Mouse (Mus musculus) CD4-positive, CD25-positive, alpha-beta regulatory T cell, adult 9 weeks (primary cell): ENCODE data around the gene Ces1c. TPM values are rescaled to one million over a fixed set of nuclear protein-coding genes. Genes with fewer than 3 reads are reported as not detected.

ENCODE experiments used
- polyA plus RNA-seq: library from polyadenylated mRNA; unstranded; fragments of 100-300 nt; shearing (Covaris generic); gene quantifications from one replicate; pipeline ENCODE4 v1.2.1, GENCODE M21; 2017

The Ces1c gene
- not detected for polyA plus RNA-seq

DNA sequence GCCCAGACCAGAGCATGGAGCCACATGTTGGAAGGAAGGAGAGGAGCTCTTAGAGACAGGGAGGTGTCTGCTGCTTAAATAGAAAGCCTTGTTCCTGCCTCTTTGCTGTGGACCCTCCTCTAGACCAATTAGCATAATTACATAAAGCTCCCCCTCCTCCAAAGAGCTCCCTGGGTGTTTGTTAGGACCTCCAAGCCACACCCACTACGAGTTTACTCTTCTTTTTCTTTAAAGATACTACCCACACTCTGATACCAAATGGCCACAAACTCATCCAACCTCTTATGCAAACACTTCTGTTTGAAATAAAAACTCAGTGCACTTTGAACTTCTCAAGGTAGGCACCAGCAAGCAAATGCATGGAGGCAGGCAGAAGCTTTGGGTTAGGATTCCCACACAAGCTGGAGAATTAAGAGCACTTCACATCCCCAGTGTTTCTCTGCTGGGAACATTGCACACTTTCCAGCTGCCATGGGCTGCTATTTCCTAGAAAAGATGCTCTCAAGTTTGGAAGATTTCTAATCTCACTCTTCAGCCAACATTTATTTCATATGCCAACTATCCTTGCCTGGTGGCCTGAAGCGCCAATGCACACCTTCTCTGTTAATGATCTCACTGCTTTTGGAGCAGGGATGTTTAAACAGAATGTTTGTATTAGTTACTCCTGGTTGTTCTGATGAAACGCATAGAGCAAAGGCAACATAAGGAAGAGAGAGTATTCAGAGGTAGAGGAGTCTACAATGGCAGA is at the start of gene Ces1c:
TSS of gene Ces1c (minus strand) at position 51 of the 748 bp plus-strand sequence.

DNA sequence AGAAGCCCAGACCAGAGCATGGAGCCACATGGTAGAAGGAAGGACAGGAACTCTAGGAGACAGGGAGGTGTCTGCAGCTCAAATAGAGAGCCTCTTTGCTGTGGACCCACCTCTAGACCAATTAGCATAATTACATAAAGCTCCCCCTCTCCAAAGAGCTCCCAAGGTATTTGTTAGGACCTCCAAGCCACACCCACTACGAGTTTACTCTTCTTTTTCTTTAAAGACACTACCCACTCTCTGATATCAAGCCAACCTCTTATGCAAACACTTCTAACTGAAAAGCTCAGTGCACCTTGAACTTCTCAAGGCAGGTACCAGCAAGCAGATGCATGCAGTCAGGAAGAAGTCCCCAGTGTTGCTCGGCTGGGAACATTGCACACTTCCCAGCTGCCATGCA is 51.2 kb downstream of the Ces1c start, which contains the start of gene Ces1b:
TSS of gene Ces1b (minus strand) at position 131 of the 400 bp plus-strand sequence.

Other genes with a start within 250 kb of the Ces1c start
- not detected for gene Capns2, start 229.9 kb downstream of the Ces1c start, polyA plus RNA-seq
- not detected for gene Slc6a2, start 171.2 kb downstream of the Ces1c start, polyA plus RNA-seq
- gene Ces1a, start 83.1 kb downstream of the Ces1c start, polyA plus RNA-seq: not detected
- not detected for gene Ces1b, start 51.3 kb downstream of the Ces1c start, polyA plus RNA-seq
- not detected for gene Ces1d, start 66.6 kb upstream of the Ces1c start, polyA plus RNA-seq
- not detected for gene Ces1e, start 98.3 kb upstream of the Ces1c start, polyA plus RNA-seq
- gene Ces1f, start 148.5 kb upstream of the Ces1c start, polyA plus RNA-seq: not detected
- gene Ces1g, start 206.0 kb upstream of the Ces1c start, polyA plus RNA-seq: not detected
- not detected for gene Ces1h, start 248.4 kb upstream of the Ces1c start, polyA plus RNA-seq